In genomic region chrX:41644954-41645353, GRCm38 (mm10) we compare ENCODE assay signal across 29 mouse cellular contexts.
DNase-seq lines count a peak whose midpoint lies in the region; ATAC-seq and TF ChIP-seq lines count a peak whose summit lies in the region.
"Had no signal": no experiment of that assay in that cellular context is flagged by ENCODE, and none has a peak within 500 bp of the region (broad histone marks: within the 10 kb centered on the region; RNA-seq: fewer than 3 reads in every experiment).

No protein-coding gene starts in this region.

- no peak overlapping the region for H3K4me3 ChIP-seq in heart, embryonic 13.5 days
- H3K4me3 ChIP-seq in layer of hippocampus, adult 2 months, result no peak overlapping the region
- no peak overlapping the region for H3K4me3 ChIP-seq in CH12.LX (replicated peaks in 1 of 3; ENCODE audit: low read depth in 2 of 3, low read length in 2 of 3, poor library complexity in 1 of 3)
- H3K4me3 ChIP-seq in stomach, postnatal 0 days (ENCODE audit: low read depth, low read length), result no peak overlapping the region
- no peak overlapping the region for H3K4me3 ChIP-seq in forebrain, embryonic 14.5 days (ENCODE audit: low read depth, low read length)
- H3K4me3 ChIP-seq: embryonic facial prominence, embryonic 10.5 days; embryonic facial prominence, embryonic 13.5 days; forebrain, embryonic 10.5 days; forebrain, embryonic 13.5 days; gastrocnemius, adult 2 months; heart, embryonic 12.5 days had no signal

- peak; percentile 26 for TF ChIP-seq CTCF in layer of hippocampus, adult 2 months (conservative IDR thresholded peaks at IDR 0.05)
- peak in 1 of 2 experiments; percentile 46; a peak in 2 of 4 replicates for TF ChIP-seq CTCF in CH12.LX (conservative IDR thresholded peaks at IDR 0.05 in 1 of 2, IDR thresholded peaks at IDR 0.05 in 1 of 2; ENCODE audit: low read depth in 2 of 2, low read length in 2 of 2)
- TF ChIP-seq CTCF in stomach, postnatal 0 days (IDR thresholded peaks at IDR 0.05; ENCODE audit: low read depth), result peak; percentile 9; the same call in 1 of the 2 replicates

- H3K4me2 ChIP-seq in heart, embryonic 13.5 days, result no peak overlapping the region
- H3K4me2 ChIP-seq in CH12.LX (ENCODE audit: insufficient read depth, low read depth, poor library complexity, severe bottlenecking), result peak overlapping the region; percentile 13; the same call in 1 of the 2 replicates
- no peak overlapping the region for H3K4me2 ChIP-seq in stomach, postnatal 0 days (replicated peaks; ENCODE audit: low read depth)
- no peak overlapping the region for H3K4me2 ChIP-seq in forebrain, embryonic 14.5 days (ENCODE audit: low read length)
- H3K4me2 ChIP-seq: embryonic facial prominence, embryonic 13.5 days; forebrain, embryonic 13.5 days; heart, embryonic 12.5 days; hindbrain, embryonic 14.5 days had no signal

- no peak for DNase-seq in heart, adult 8-10 months (ENCODE audit: low spot score)
- DNase-seq in layer of hippocampus, adult 2 months (ENCODE audit: low spot score in 2 of 2), result no peak
- DNase-seq in layer of hippocampus, adult 9-11 months, result no peak
- DNase-seq in CH12.LX (ENCODE audit: extremely low read depth), result peak; percentile 24
- DNase-seq in stomach, postnatal 0 days (ENCODE audit: low spot score), result no peak
- no peak for DNase-seq in forebrain, embryonic 14.5 days (ENCODE audit: low spot score)
- DNase-seq: adrenal gland, postnatal 10 days; adrenal gland, postnatal 36 days; cerebellum, adult 2 months; cerebellum, adult 9-11 months; cerebellum, postnatal 25 days; embryo, embryonic 11 days; forebrain, postnatal 0 days; gastrocnemius, adult 2 months; gastrocnemius, postnatal 14 days; heart, postnatal 4 days; kidney, adult 11 months; kidney, adult 8-10 months had no signal

- dilution Hi-C loops in CH12.LX (cut with MboI; ENCODE audit: extremely low pct_ligation_motif_present, extremely low pct_unique_long_range_greater_than_20kb, low sequenced_read_pairs), result no loop called here

- no peak for ATAC-seq in heart, embryonic 13.5 days (ENCODE audit: extremely low read depth, insufficient number of reproducible peaks, low FRiP score, low TSS enrichment)
- no peak for ATAC-seq in stomach, postnatal 0 days (ENCODE audit: low FRiP score, low TSS enrichment)
- no peak for ATAC-seq in forebrain, embryonic 14.5 days
- ATAC-seq: forebrain, embryonic 13.5 days; forebrain, postnatal 0 days; hindbrain, postnatal 0 days; inflammation-experienced regulatory T-cells, adult 6 months; Patski had no signal

- H3K9me3 ChIP-seq in heart, embryonic 13.5 days, result no peaks in the 10 kb centered on the region
- H3K9me3 ChIP-seq in CH12.LX (replicated peaks; ENCODE audit: low read length), result no peaks in the 10 kb centered on the region
- no peaks in the 10 kb centered on the region for H3K9me3 ChIP-seq in stomach, postnatal 0 days (ENCODE audit: control insufficient read depth, low read length)
- no peaks in the 10 kb centered on the region for H3K9me3 ChIP-seq in forebrain, embryonic 14.5 days (replicated peaks; ENCODE audit: control insufficient read depth, low read length)
- H3K9me3 ChIP-seq: embryonic facial prominence, embryonic 10.5 days; embryonic facial prominence, embryonic 13.5 days; forebrain, embryonic 10.5 days; forebrain, embryonic 13.5 days; G1E; heart, embryonic 12.5 days had no signal

- TF ChIP-seq RAD21 in CH12.LX (IDR thresholded peaks at IDR 0.05; ENCODE audit: low read depth, low read length), result peak; percentile 37

- TF ChIP-seq POLR2A in CH12.LX (IDR thresholded peaks at IDR 0.05; ENCODE audit: low read depth, low read length), result no peak

- no peaks in the 10 kb centered on the region for H3K4me1 ChIP-seq in heart, embryonic 13.5 days
- no peaks in the 10 kb centered on the region for H3K4me1 ChIP-seq in CH12.LX (ENCODE audit: control insufficient read depth in 1 of 2, insufficient read depth in 2 of 2)
- H3K4me1 ChIP-seq in stomach, postnatal 0 days (replicated peaks; ENCODE audit: control insufficient read depth, insufficient read depth), result no peaks in the 10 kb centered on the region
- H3K4me1 ChIP-seq in forebrain, embryonic 14.5 days (ENCODE audit: control insufficient read depth, insufficient read depth, low read length), result no peaks in the 10 kb centered on the region
- H3K4me1 ChIP-seq: embryonic facial prominence, embryonic 10.5 days; embryonic facial prominence, embryonic 13.5 days; forebrain, embryonic 10.5 days; forebrain, embryonic 13.5 days; heart, embryonic 12.5 days had no signal

- 29% methylated on average over 2 of the region's 2 CpGs for whole genome bisulfite sequencing in heart, embryonic 13.5 days
- 40% methylated on average over 2 of the region's 2 CpGs for WGBS in stomach, postnatal 0 days
- 54% methylated on average over 2 of the region's 2 CpGs for WGBS in forebrain, embryonic 14.5 days

- no peaks in the 10 kb centered on the region for H3K36me3 ChIP-seq in heart, embryonic 13.5 days
- H3K36me3 ChIP-seq in CH12.LX (replicated peaks in 1 of 2; ENCODE audit: control insufficient read depth in 1 of 2, insufficient read depth in 1 of 2, low read length in 1 of 2), result no peaks in the 10 kb centered on the region
- no peaks in the 10 kb centered on the region for H3K36me3 ChIP-seq in stomach, postnatal 0 days (ENCODE audit: control insufficient read depth, insufficient read depth, low read length)
- H3K36me3 ChIP-seq in forebrain, embryonic 14.5 days (ENCODE audit: control insufficient read depth, insufficient read depth, low read length), result no peaks in the 10 kb centered on the region
- H3K36me3 ChIP-seq: embryonic facial prominence, embryonic 10.5 days; embryonic facial prominence, embryonic 13.5 days; forebrain, embryonic 10.5 days; G1E had no signal

- no peaks in the 10 kb centered on the region for H3K79me2 ChIP-seq in CH12.LX (replicated peaks; ENCODE audit: control insufficient read depth, extremely low read depth, insufficient read depth, poor library complexity, severe bottlenecking)

- H3K9ac ChIP-seq in heart, embryonic 13.5 days, result no peak overlapping the region
- no peak overlapping the region for H3K9ac ChIP-seq in CH12.LX (ENCODE audit: insufficient read depth, low read depth)
- no peak overlapping the region for H3K9ac ChIP-seq in stomach, postnatal 0 days (ENCODE audit: low read length)
- no peak overlapping the region for H3K9ac ChIP-seq in forebrain, embryonic 14.5 days (ENCODE audit: low read length)
- H3K9ac ChIP-seq: embryonic facial prominence, embryonic 13.5 days; forebrain, embryonic 13.5 days; forebrain, postnatal 0 days; heart, embryonic 12.5 days; hindbrain, embryonic 14.5 days had no signal

- in situ Hi-C loops in CH12.LX (cut with MboI; ENCODE audit: low pct_ligation_motif_present, low pct_unique_long_range_greater_than_20kb, low sequenced_read_pairs), result no loop called here

- no peak for TF ChIP-seq EP300 in CH12.LX (IDR thresholded peaks at IDR 0.05; ENCODE audit: low read length)
- TF ChIP-seq EP300 in stomach, postnatal 0 days (optimal IDR thresholded peaks at IDR 0.05), result no peak

- H3K27me3 ChIP-seq in heart, embryonic 13.5 days (replicated peaks), result no peaks in the 10 kb centered on the region
- H3K27me3 ChIP-seq in CH12.LX (replicated peaks), result no peaks in the 10 kb centered on the region
- H3K27me3 ChIP-seq in stomach, postnatal 0 days (ENCODE audit: control insufficient read depth, insufficient read depth, low read length), result no peaks in the 10 kb centered on the region
- no peaks in the 10 kb centered on the region for H3K27me3 ChIP-seq in forebrain, embryonic 14.5 days (replicated peaks; ENCODE audit: control insufficient read depth, insufficient read depth, low read length)
- H3K27me3 ChIP-seq: embryonic facial prominence, embryonic 13.5 days; forebrain, embryonic 13.5 days; heart, embryonic 12.5 days had no signal

- H3K27ac ChIP-seq in heart, embryonic 13.5 days (replicated peaks), result 0 out of 2 replicates have a peak overlapping the region, but pooled peaks have one; percentile 24
- H3K27ac ChIP-seq in layer of hippocampus, adult 2 months, result no peak overlapping the region
- no peak overlapping the region for H3K27ac ChIP-seq in CH12.LX (ENCODE audit: insufficient read depth, low read depth)
- no peak overlapping the region for H3K27ac ChIP-seq in stomach, postnatal 0 days (replicated peaks)
- no peak overlapping the region for H3K27ac ChIP-seq in forebrain, embryonic 14.5 days (ENCODE audit: low read depth, low read length)
- H3K27ac ChIP-seq: embryonic facial prominence, embryonic 10.5 days; embryonic facial prominence, embryonic 13.5 days; forebrain, embryonic 10.5 days; forebrain, embryonic 13.5 days; gastrocnemius, adult 2 months; hindbrain, embryonic 14.5 days; hindbrain, postnatal 0 days had no signal

TF ChIP-seq in CH12.LX, 34 proteins besides CTCF, POLR2A, EP300 and RAD21:
- TF ChIP-seq SMC3 (IDR thresholded peaks at IDR 0.05; ENCODE audit: low read depth, low read length) (peak; percentile 40), MXI1 (IDR thresholded peaks at IDR 0.05; ENCODE audit: low read depth, low read length) (no peak)
TF ChIP-seq in CH12.LX: peak in this region for 1.
